Mouse (Mus musculus) C2C12 (cell line): ENCODE results near the gene 2410004B18Rik. TPM values are rescaled to one million over a fixed set of nuclear protein-coding genes. Genes with fewer than 3 reads are reported as not detected.

Experiments
- H3K27me3 ChIP-seq: one replicate; pipeline ENCODE4 v1.6.1; 2011; ENCODE audit not compliant: control insufficient read depth, insufficient read depth, insufficient read length
- H3K36me3 ChIP-seq: one replicate; pipeline ENCODE4 v1.6.1; 2011; ENCODE audit not compliant: control insufficient read depth, insufficient read depth
- H3K4me3 ChIP-seq: one replicate; pipeline ENCODE4 v1.5.1; 2011; ENCODE audit warnings: mild to moderate bottlenecking, control low read depth; ENCODE audit not compliant: poor library complexity, insufficient read depth, severe bottlenecking
- H3K79me2 ChIP-seq: one replicate; pipeline ENCODE4 v1.6.1; 2011; ENCODE audit not compliant: control insufficient read depth, insufficient read depth
- H3K79me3 ChIP-seq: one replicate; pipeline ENCODE4 v1.6.1; 2011; ENCODE audit warnings: low read depth, control low read depth
- H3ac ChIP-seq: one replicate; pipeline ENCODE3; 2011; ENCODE audit warnings: low read depth; ENCODE audit not compliant: control insufficient read depth, insufficient read length
- CEBPB ChIP-seq: IDR thresholded peaks from one replicate; pipeline ENCODE4 v1.6.1; 2011; ENCODE audit warnings: low read depth, mild to moderate bottlenecking, control low read depth, moderate library complexity
- CTCF ChIP-seq: IDR thresholded peaks from one replicate; pipeline ENCODE4 v1.5.1; 2011; ENCODE audit not compliant: control insufficient read depth, insufficient read depth, insufficient read length
- FOSL1 ChIP-seq: IDR thresholded peaks from one replicate; pipeline ENCODE4 v1.8.0; 2011; ENCODE audit warnings: mild to moderate bottlenecking, low read length; ENCODE audit not compliant: poor library complexity, insufficient read depth, severe bottlenecking
- MAX ChIP-seq: IDR thresholded peaks from one replicate; pipeline ENCODE4 v1.6.1; 2011; ENCODE audit warnings: mild to moderate bottlenecking, control low read depth
- MYOD1 ChIP-seq: IDR thresholded peaks from one replicate; pipeline ENCODE4 v1.6.1; 2011; ENCODE audit warnings: low read depth; ENCODE audit not compliant: control insufficient read depth, insufficient read length
- MYOG ChIP-seq: IDR thresholded peaks from one replicate; pipeline ENCODE4 v1.6.1; 2011; ENCODE audit not compliant: control insufficient read depth, insufficient read length; ENCODE audit errors: extremely low read depth
- USF1 ChIP-seq: IDR thresholded peaks from one replicate; pipeline ENCODE4 v1.6.1; 2011; ENCODE audit warnings: low read depth, mild to moderate bottlenecking, control low read depth, moderate library complexity
- polyA plus RNA-seq: library from polyadenylated mRNA; unstranded; fragments of >200 nt; fragmentation: generic; extraction: Trizol; gene quantifications from one replicate; pipeline ENCODE4 v1.2.1, GENCODE M21; 2012; ENCODE audit warnings: missing spikeins

The 2410004B18Rik gene
- polyA plus RNA-seq, 1 experiment: 22.9 TPM

GRCm38 (mm10) chr3:145899832-145900231, 38.0 kb upstream of the 2410004B18Rik start:
- Histone ChIP-seq H3K36me3 (no peaks in the 10 kb centered on the region), H3K79me2 (no peaks in the 10 kb centered on the region), H3K4me3 (no peak overlapping the region), H3ac (no peak overlapping the region), H3K27me3 (no peaks in the 10 kb centered on the region), H3K79me3 (no peaks in the 10 kb centered on the region)
- no peak for TF ChIP-seq MYOD1
- TF ChIP-seq CEBPB: no peak
- no peak for TF ChIP-seq MAX
- TF ChIP-seq MYOG: no peak
- no peak for TF ChIP-seq USF1
- no peak for TF ChIP-seq CTCF
- no peak for TF ChIP-seq FOSL1

GRCm38 (mm10) chr3:145903530-145903929, 34.3 kb upstream of the 2410004B18Rik start:
- Histone ChIP-seq H3K4me3 (no peak overlapping the region), H3K79me2 (no peaks in the 10 kb centered on the region), H3ac (no peak overlapping the region), H3K27me3 (no peaks in the 10 kb centered on the region), H3K79me3 (no peaks in the 10 kb centered on the region), H3K36me3 (no peaks in the 10 kb centered on the region)
- no peak for TF ChIP-seq CTCF
- TF ChIP-seq USF1: no peak
- no peak for TF ChIP-seq MAX
- no peak for TF ChIP-seq MYOD1
- no peak for TF ChIP-seq FOSL1
- TF ChIP-seq CEBPB: no peak
- no peak for TF ChIP-seq MYOG

GRCm38 (mm10) chr3:145904850-145905776, 32.7 kb upstream of the 2410004B18Rik start:
- H3K79me2 ChIP-seq: no peaks in the 10 kb centered on the region
- no peak overlapping the region for H3K4me3 ChIP-seq
- H3ac ChIP-seq: no peak overlapping the region
- H3K79me3 ChIP-seq: no peaks in the 10 kb centered on the region
- no peaks in the 10 kb centered on the region for H3K27me3 ChIP-seq
- no peaks in the 10 kb centered on the region for H3K36me3 ChIP-seq
- TF ChIP-seq USF1: no peak
- no peak for TF ChIP-seq MAX
- TF ChIP-seq CTCF: no peak
- TF ChIP-seq CEBPB: no peak
- TF ChIP-seq FOSL1: no peak
- TF ChIP-seq MYOD1: no peak
- TF ChIP-seq MYOG: no peak

- H3ac ChIP-seq: no peak overlapping the region
- H3K27me3 ChIP-seq: no peaks in the 10 kb centered on the region
- H3K79me2 ChIP-seq: no peaks in the 10 kb centered on the region
- no peak overlapping the region for H3K4me3 ChIP-seq
- TF ChIP-seq CTCF (no peak), MYOD1 (no peak), MYOG (no peak), USF1 (no peak), CEBPB (no peak), FOSL1 (no peak)
- H3K36me3 ChIP-seq: no peaks in the 10 kb centered on the region
- no peaks in the 10 kb centered on the region for H3K79me3 ChIP-seq
These were observed 31.2 kb upstream of the 2410004B18Rik start for GRCm38 (mm10) chr3:145906582-145906981.

- Histone ChIP-seq H3K79me2 (no peaks in the 10 kb centered on the region), H3ac (no peak overlapping the region), H3K27me3 (no peaks in the 10 kb centered on the region), H3K79me3 (no peaks in the 10 kb centered on the region), H3K4me3 (no peak overlapping the region), H3K36me3 (no peaks in the 10 kb centered on the region)
- TF ChIP-seq MYOG (no peak), MYOD1 (no peak), FOSL1 (no peak), MAX (no peak), CEBPB (no peak), CTCF (no peak), USF1 (no peak)
These were observed 25.3 kb upstream of the 2410004B18Rik start for GRCm38 (mm10) chr3:145912512-145912911.
